Mouse (Mus musculus): ENCODE results near the gene Dus1l. TPM values are rescaled to one million over a fixed set of nuclear protein-coding genes. Genes with fewer than 3 reads are reported as not detected.
"Not testable (repeated sequence)": the region's sequence is repeated elsewhere in the genome, so short reads cannot be mapped to it uniquely, and the experiment has no call there.

The Dus1l gene
- total RNA-seq, 2 experiments from 2014 or later = 34.0 to 37.5 TPM

DNA sequence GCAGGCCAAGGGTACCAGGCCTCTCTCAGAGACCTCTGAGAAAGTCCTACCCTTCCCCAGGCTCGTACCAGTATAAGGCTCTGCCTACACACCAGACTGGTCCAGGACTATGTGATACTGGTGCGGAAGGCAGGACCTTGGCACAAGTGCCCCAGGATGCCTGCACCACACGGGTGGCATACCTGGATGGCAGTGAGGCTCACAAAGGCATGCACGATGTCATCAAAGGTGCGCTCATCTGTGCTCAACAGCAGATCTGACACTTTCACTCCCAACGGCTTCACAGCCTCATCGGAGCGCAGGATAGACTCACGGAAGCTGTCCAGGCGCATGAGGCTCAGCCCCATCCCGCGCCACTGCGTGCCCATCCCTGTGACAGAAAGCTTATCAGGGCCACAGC is 22.0 kb upstream of the Dus1l start:
- no peak for DNase-seq

DNA sequence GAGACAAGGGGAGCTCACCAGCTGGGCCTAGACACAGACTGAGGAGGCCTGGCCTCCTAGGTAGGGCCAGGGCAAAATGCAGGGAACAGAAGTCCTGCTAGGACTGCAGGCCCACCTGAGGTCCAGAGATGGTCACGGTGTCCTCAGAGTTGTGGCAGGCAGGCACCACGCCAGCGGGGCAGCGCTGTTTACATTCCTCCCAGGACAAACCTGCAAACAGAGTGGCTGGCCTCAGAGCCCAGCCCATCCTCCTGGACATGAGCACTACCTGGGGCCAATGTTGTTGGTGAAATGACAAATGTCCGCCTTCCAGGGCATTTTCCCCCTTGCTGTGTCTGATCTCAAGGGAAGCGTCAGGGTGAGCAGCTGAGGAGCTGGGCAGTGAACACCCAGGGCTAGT is 21.2 kb upstream of the Dus1l start:
- no peak for DNase-seq

DNA sequence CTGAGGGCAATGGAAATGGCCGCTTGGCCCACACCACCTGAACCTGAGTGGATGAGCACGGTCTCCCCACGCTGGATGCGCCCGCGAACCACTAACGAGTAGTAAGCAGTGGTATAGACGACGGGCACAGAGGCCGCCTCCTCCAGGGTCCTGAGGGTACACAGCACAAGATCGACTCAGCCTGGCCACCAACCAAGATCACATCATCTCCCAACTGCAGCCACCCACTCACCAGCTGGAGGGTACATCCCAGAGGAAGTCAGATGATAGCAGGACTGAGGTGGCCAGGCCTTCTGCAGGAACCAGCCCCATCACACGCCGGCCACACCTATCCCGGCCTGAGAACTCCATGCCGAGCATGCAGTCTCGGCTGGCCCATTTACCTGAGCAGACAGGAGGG is 15.9 kb upstream of the Dus1l start:
- DNase-seq = no peak

DNA sequence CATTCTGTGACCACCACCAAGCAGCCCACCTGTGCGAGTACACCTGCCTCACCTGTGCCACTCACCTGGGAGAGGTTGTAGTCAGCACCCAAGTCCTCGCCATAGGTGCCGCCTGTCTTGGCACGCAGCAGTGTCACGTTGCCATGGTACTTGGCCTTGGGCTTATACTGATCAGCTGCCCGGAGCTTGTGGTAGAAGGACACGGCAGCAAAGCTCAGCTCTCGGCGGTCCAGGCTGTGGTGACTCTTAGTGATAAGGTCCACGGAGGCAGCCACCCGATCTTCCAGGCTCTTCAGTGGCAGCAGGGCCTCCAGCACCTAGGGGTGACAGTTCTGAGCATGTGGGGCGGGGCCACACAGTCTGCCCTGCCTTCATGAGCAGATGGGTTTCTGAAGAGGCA is 11.8 kb upstream of the Dus1l start:
- DNase-seq = no peak

DNA sequence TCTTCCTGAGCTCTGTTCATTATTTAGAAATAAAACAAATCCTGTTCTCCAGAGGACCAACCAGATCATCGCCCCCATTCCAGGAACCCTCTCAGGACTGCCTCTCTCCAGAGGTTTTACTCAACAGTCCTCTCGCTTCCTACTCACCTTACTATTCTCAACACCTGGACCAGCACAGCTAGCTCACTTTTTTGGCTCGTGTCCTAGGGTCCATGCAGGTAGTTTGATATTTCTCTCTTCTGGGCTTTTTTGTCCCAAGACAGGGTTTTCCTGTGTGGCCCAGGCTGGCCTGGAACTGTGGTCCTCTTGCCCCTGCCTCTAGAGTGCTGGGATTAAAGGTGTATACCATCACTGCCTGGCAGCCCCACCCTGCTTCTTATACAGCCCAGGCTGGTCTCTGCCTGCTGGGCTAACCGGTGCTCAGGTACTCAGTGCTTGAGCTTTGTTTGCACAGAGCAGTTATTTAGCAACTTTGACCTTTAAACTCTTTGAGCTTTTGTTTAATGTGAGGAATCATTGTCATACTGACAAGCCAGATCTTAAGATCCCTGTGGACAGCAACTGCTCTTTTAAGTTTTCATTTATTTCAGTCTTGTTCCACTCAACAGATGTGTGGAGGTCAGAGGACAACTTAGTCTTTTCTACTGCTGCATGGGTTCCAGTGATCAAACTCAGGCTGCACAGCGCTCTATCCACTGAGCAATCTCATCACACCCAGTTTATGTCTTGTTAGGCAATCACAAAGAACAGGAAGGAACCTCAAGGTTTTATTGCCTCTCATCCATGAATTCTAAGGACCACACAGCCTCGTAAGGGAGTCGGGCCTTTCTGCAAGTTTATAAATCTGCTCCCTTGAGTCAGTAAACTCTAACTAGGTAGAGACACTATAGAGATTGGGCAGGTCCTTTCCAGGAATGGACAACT is 9.4 kb upstream of the Dus1l start:
- no peak for DNase-seq

DNA sequence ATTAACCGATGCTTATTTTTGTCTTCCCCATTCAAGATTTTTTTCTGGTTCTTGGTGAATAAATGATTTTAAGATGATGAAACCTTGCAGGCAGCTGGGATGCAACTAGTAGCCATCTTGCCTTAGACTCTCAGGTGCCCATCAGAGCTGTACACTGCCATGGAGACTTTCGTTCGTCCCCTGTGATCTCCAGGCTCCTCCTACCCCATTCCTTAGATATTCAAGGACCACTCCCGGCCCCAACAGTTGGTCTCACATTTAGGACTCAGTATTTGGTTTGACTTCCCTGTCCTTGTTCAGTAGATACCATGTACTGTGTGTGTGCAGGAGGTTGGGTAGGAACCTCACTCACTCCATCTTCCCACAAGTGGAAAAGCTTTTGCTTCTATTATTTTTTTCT is 8.6 kb upstream of the Dus1l start:
- no peak for DNase-seq

DNA sequence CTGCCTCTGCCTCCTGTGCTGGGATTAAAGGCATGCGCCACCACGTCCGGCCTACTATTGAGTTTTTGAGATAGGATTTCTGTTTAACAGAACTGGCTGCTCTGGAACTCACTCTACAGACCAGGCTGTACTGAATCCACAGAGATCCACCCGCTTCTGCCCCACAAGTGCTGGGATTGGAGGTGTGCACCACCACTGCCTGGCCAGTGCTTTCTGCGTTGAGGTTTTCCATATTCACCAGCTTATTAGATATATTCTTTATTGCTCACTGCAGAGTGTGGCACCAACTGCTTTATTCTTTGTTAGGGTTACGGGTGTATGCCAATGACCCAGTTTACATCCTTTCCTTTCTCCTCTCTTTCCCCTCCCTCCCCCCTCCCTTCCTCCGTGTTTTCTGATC is 8.1 kb upstream of the Dus1l start:
- no peak for DNase-seq

DNA sequence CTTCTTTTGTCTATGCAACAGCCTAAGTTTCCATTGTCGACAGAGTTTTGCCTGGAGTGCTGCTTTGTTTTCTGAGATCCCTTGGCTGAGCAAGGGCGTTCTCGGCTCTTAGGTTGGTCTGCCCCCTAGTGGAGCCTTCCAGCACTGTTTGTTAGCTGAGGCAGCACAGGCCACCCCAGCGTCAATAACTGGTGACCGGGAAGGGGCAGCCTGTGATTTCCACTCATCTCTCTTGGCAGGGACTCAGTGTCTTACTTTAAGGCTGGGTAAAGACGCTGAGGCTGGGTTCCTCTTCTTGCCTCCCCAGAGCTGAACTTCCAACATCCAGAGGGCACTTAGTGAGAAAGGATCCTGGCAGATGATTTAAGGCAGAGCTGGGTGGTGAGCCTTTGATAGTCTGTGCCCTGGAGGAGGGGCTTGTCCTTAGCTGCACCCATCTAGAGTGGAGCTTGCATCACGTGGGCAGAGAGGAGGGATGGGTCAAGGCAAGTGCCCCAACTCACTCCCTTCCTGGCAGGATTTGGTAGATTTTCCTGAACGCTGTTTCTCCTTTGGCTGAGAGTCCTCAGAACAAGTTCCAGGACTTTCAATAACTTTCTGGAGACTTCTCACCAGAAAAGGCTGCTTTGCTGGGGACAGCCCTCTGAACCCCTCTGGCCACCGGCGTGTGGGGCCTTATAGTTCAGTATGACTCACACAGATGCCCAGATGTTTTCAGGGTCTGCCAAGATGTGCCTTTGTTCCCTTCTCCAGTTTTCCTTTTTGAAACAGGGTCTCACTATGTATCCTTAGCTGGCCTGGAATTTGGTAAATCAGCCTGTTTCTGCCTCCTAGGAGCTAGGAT is 4.1 kb upstream of the Dus1l start:
- peak; percentile 94 for DNase-seq

DNA sequence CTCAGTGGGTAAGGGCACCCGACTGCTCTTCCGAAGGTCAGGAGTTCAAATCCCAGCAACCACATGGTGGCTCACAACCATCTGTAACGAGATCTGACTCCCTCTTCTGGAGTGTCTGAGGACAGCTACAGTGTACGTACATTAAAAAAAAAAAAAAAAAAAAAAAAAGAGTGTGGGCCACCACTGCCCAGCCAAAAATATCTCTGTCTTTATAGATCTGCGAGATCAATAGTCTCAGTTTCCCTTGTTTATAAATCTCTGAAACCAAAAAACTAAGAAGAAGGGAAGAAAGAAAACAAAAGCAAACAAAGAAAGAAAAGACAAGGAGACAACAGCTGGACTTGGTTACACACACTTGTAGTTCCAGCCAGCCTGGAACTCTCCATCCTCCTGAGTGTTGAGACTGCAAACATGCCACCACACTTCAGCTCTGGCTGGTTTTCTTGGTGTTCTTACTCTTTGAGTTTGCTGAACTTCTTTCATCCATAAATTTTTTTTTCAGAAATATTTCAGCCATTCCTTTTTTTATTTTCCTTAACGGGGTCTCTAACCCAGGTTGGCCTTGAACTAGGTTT is 3.2 kb upstream of the Dus1l start:
- DNase-seq = no peak

DNA sequence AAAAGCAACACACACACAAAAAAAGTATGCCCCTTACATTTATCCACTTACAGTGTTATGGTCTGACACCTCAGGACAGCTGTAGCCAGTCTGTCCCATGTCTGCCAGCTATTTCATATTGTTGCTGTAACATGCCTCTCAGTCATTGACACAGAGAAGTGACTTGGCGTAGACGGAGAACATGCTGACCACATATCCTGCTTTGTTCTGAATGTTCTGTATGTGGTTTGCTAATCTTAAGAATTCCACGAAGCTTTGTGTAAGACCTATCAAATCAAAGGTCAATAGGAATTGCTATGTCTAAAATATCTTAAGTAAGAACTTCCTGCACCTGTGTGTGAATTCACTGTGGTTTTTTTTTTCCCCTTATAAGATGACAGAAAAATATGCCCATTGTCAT is 2.0 kb upstream of the Dus1l start:
- no peak for DNase-seq

DNA sequence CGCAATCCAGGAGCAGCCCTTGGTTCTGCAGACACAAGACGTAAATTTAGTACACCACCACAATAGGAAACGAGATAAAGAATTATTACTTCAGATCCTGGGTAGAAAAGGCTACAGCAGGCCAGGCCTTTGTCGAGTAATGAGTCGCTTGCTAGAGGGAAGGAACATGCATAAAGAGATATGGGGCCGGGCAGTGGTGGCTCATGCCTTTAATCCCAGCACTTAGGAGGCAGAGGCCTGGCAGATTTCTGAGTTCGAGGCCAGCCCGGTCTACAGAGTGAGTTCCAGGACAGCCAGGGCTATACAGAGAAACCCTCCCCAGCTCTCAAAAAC is 377 bp upstream of the Dus1l start:
- DNase-seq = no peak

DNA sequence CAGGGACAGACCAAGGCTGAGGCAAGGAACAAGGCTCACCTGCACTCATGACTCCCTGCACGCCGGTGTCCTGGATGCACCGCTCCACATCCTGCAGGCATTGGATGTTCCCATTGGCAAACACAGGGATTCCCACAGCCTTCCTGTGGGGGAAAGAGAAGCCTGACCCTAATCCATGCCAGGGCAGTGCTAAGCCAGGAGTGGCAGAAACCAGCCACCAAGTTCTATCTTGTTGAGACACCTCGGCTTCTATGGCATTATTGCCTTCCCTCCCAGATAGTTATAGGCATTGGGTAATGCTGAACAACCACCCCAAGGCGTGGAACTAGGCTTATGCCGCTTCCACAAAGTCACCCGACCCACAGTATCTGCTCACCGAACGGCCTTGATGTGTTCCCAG is 3.6 kb downstream of the Dus1l start:
- no peak for DNase-seq

DNA sequence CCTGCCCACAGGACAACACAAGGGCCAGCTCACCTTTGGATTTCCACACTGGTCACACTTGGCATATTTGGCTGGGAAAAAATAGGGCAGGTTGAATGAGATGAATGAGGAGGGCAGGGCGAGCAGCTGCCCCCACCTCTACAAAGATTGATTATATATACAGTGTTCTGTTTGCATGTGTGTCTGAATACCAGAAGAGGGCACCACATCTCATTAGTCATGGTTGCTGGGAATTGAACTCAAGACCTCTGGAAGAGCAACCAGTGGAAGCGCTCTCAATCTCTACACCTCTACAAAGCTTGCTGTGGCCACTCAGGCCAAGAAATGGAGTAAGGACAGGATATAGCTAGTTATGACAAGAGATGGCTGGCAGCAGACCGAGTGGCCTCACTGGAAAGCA is 6.4 kb downstream of the Dus1l start:
- no peak for DNase-seq

DNA sequence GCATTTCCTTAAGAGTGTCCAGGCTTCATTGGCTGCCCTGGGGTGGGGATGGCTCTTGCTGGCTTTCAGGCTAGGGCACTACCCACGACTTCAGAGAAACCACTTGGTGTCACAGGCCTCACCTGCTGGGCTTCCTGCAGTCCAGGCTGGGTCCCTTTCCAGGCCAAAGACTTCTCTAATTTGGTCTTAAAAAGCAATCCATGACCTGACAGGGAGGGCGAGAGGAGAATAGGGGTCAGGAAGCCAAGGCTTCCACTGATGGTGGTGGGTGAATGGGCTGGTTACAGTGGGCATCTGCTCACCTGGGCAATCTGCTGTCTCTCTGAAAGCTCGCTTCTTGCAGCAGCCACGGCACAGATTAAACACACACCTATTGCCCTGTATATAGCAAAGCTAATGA is 6.8 kb downstream of the Dus1l start:
- DNase-seq = no peak

DNA sequence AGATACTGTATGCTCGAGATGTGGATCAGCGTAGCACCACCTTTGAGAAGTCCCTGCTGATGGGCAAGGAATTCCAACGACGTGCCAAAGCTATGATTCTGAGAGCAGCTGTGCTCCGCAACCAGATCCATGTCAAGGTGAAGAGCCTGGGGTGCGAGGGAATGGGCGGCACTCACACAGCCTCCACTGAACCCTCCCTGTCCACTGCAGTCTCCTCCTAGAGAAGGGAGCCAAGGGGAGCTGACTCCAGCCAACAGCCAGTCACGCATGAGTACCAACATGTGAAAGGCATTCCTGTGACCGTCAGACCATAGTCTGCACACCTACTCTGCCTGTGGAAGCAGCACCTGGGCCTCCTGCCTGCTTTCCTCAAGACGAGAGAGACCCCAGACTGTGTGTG is 7.7 kb downstream of the Dus1l start:
- not testable (repeated sequence) for DNase-seq

DNA sequence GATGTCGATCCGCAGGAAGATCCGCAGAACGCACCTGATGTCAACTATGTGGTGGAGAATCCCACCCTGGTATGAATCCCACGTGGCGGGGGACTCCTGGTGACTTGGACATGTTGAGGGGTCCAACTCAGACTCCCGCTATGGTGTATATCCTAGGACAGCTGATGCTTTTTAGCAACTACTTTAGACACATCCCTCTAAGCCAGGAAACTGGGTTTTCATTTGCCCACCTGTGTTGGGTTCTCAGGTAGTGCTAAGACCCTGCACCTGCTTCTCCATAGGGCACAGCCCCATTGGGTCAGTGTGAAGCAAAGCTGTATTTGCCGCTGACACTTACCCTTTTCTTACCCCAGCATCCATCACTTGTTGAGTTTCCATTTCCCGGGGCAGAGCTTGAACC is 11.1 kb downstream of the Dus1l start:
- no peak for DNase-seq

DNA sequence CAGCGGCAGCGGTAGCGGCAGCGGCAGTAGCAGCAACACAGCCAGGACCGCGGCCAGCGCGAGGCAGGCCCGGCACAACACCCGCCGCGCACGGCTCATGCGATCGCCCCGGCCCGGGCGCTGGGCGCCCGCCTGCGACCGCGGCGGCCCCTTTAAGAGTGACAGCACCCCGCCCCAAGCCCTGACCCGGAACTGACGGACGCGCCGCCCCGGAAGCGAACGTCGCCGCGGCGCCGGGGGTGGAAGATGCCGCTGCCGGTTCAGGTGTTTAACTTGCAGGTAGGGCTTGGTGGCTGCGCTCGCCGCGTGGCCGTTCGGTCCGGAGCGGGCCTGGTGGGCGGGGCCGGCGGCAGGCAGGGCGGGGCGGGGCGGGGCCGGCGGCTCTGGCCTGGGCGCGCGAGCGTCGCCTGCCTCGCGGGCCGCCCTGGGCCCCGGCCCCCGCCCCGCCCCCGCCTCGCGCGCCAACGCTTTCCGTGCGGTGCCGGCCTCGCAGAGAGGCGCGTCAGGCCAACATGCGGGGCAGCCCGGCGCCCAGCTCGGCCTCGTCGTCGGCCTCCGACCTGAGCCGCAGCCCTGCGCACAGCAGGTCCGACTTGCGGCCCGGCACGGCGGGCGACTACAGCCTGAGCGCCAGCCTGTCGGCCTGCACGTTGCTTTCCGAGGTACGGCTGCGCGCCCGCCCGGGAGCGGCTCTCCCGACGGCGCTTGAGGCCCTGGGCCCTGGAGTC is 12.0 kb downstream of the Dus1l start, which contains the start of the genes Rfng and Gps1:
Gene Rfng (minus strand): TSS at position 144 of the 728 bp plus-strand sequence.
Gene Gps1 (plus strand): TSS at position 209 of the 728 bp plus-strand sequence.
- DNase-seq = peak; percentile 85

DNA sequence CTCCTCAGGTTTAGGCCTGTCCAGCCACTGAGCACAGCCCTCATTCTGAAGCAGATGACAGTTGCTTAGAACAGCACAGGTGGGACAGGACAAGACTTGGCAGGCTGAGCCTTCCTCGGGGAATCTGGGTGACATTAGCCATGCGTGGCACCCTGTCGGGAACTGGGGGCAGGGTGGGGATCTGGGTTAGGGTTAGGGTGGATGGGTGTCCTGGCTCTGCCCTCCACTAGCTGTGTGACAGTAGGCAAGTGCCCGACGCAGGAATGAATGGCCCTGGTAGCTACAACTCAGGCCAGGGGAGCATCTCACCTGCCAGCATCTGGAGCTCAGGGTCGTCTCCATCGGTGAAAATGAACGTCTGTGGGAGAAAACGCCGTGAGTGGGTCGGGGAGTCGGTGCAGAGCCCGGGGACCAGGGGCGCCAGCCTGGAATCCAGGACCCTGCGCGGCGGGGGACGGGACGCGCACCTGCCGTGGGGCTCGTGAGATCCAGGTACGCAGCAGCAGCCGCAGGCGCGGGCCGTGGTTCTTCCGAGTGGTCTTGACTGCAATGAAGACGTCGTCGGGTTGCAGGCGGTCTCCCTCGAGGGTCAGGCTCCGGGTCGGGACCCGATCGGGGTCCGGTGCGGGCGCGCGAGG is 12.7 kb downstream of the Dus1l start:
- peak; percentile 28 for DNase-seq

DNA sequence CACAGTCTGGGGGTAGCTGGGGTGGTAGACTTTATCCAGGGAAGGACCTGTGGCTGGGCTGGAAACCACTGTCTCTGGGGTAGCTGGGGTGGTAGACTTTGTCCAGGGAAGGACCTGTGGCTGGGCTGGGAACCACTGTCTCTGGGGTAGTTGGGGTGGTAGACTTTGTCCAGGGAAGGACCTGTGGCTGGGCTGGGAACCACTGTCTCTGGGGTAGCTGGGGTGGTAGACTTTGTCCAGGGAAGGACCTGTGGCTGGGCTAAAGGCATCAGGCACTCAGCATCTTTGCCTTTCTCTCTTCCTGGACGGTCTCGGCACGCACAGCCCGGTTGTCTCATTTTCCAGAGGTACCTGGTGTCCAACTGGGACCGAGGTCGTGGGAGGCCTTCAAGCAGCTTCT is 14.8 kb downstream of the Dus1l start:
- DNase-seq = not testable (repeated sequence)

DNA sequence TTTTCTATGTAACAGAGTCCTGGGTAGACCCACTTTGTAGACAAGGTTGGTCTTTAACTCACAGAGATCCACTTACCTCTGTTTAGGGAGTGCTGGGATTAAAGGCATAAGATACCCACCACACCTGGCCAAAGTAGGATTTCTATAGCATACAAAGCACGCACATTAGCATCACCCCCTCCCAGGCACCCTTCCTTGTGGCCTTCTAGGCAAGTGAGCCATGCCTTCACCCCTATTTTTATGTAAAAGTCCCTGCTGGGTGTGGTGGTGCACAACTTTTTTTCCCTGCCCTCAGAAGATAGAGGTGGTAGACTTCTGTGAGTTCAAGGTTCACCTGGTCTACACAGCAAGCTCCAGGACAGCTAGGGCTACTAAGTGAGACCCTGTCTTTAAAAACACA is 16.3 kb downstream of the Dus1l start:
- DNase-seq = no peak

DNA sequence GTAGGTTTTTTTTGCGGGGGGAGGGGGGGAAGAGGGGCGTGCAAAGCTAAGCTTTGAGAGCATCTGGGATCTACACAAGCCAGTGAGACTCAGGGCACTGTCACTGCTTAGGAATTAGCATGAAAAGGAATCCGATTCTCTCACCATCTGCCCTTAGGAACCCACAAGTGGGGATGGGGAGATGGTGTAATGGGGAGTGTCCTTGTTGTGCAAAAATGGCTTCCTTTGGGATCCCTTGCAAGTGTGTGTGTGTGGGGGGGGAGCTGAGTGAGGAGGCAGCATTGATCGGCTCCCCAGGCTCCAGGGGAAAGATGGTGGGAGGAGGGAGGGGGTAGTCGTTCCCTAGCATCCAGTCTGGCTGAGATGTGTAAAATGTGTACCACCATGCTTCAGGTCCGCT is 19.1 kb downstream of the Dus1l start:
- DNase-seq = peak; percentile 4
